In genomic region chr14:78896252-78896651, GRCm38 (mm10) we compare ENCODE assay signal across 10 mouse cellular contexts. TPM values are rescaled to one million over a fixed set of nuclear protein-coding genes. Genes with fewer than 3 reads are reported as not detected.
DNase-seq lines count a peak whose midpoint lies in the region.
"Had no signal": no experiment of that assay in that cellular context is flagged by ENCODE, and none has a peak within 500 bp of the region (broad histone marks: within the 10 kb centered on the region; RNA-seq: fewer than 3 reads in every experiment).

No protein-coding gene starts in this region.

- intact Hi-C loops in left cerebral cortex, postnatal 4 days (cut with DNase I), result no loop called here
- intact Hi-C loops in left cerebral cortex, postnatal 14 days (cut with DNase I), result no loop called here
- intact Hi-C loops in left cerebral cortex, postnatal 36 days (cut with DNase I), result no loop called here

- peak; percentile 61 for DNase-seq in left cerebral cortex, postnatal 4 days
- no peak for DNase-seq in left cerebral cortex, postnatal 14 days (ENCODE audit: low spot score in 2 of 2)
- peak; percentile 43 for DNase-seq in cerebellum, adult 8-10 months
- DNase-seq in gastrocnemius, postnatal 25 days, result peak; percentile 67
- peak; percentile 36 for DNase-seq in lung, postnatal 25 days (ENCODE audit: low spot score)
- DNase-seq in left cerebral cortex, postnatal 36 days (ENCODE audit: low spot score in 2 of 2), result no peak
- no peak for DNase-seq in thymus, postnatal 14 days
- DNase-seq: kidney, adult 8-10 months; retina, postnatal 1 day; thymus, postnatal 4 days had no signal

RNA-seq across cellular contexts. Expression of gene Vwa8, which starts 47.4 kb away (rescaled TPM):
- total RNA-seq in left cerebral cortex, postnatal 4 days (2021), result 10 to 100 TPM; 16.8 to 17.1 TPM
- total RNA-seq in left cerebral cortex, postnatal 14 days (2021), result 10 to 100 TPM; 21.1 to 24.3 TPM
- total RNA-seq in gastrocnemius, postnatal 25 days (2021), result 10 to 100 TPM; 57.0 to 64.3 TPM
- 10 to 100 TPM; 29.5 to 30.2 TPM for total RNA-seq in left cerebral cortex, postnatal 36 days (2021)

Comparison
In these comparisons a context has a peak if more than half of its experiments do, and no peak if none do; other contexts are left out.
1. DNase-seq: peak in left cerebral cortex, postnatal 4 days (single experiment), cerebellum, adult 8-10 months (single experiment), gastrocnemius, postnatal 25 days (single experiment) and lung, postnatal 25 days (single experiment); none in left cerebral cortex, postnatal 14 days (0 of 2), left cerebral cortex, postnatal 36 days (0 of 2) and thymus, postnatal 14 days (single experiment).